Mouse (Mus musculus) cerebellum, adult 2 months (tissue): ENCODE measurements around the gene Gak. TPM values are rescaled to one million over a fixed set of nuclear protein-coding genes. Genes with fewer than 3 reads are reported as not detected.
A peak's percentile ranks its signal among the peaks of the same experiment; 100 is the strongest.

Experiments
- DNase-seq, 2 experiments: peaks; one replicate each; pipeline ENCODE4 v3.0.0; 2021
- H3K27ac ChIP-seq: fragments of 200-500 bp; 2 replicates; pipeline ENCODE4 v1.5.1; 2012; ENCODE audit warnings: low read length, control low read depth, inconsistent platforms; ENCODE audit not compliant: insufficient read depth
- H3K27me3 ChIP-seq: fragments of 200-500 bp; 2 replicates; pipeline ENCODE4 v1.6.1; 2012; ENCODE audit warnings: inconsistent platforms, mild to moderate bottlenecking, low read length, moderate library complexity; ENCODE audit not compliant: control insufficient read depth, insufficient read depth
- H3K4me1 ChIP-seq: fragments of 200-500 bp; 2 replicates; pipeline ENCODE4 v1.6.1; 2011; ENCODE audit warnings: low read length; ENCODE audit not compliant: control insufficient read depth, insufficient read depth
- H3K4me3 ChIP-seq: fragments of 200-500 bp; replicated peaks from 2 replicates; pipeline ENCODE3; 2011; ENCODE audit warnings: mild to moderate bottlenecking, low read depth, low read length, control low read depth; ENCODE audit not compliant: insufficient read depth
- CTCF ChIP-seq: fragments of 200-500 bp; IDR thresholded peaks from 2 replicates; pipeline ENCODE4 v1.5.1; 2011; ENCODE audit warnings: low read depth, mild to moderate bottlenecking, control low read depth, low read length, moderate library complexity, borderline replicate concordance; ENCODE audit not compliant: insufficient read depth
- POLR2A ChIP-seq: fragments of 200-500 bp; IDR thresholded peaks from 2 replicates; pipeline ENCODE4 v1.6.1; 2011; ENCODE audit warnings: low read length, control low read depth, borderline replicate concordance; ENCODE audit not compliant: insufficient read depth
- WGBS: fragments of 180-500 bp; shearing (Covaris S2); methylation state at CpG from one replicate; pipeline ENCODE4 v1.1.7; 2018; 5-methylcytosine and 5-hydroxymethylcytosine counted together
- polyA plus RNA-seq: library from polyadenylated mRNA; depleted of rRNA; stranded (reverse); fragments of >200 nt; gene quantifications from 2 replicates; pipeline ENCODE4 v1.2.3, GENCODE M21; 2012

Gene Gak
- polyA plus RNA-seq, 1 experiment, result 89.9 TPM

DNA sequence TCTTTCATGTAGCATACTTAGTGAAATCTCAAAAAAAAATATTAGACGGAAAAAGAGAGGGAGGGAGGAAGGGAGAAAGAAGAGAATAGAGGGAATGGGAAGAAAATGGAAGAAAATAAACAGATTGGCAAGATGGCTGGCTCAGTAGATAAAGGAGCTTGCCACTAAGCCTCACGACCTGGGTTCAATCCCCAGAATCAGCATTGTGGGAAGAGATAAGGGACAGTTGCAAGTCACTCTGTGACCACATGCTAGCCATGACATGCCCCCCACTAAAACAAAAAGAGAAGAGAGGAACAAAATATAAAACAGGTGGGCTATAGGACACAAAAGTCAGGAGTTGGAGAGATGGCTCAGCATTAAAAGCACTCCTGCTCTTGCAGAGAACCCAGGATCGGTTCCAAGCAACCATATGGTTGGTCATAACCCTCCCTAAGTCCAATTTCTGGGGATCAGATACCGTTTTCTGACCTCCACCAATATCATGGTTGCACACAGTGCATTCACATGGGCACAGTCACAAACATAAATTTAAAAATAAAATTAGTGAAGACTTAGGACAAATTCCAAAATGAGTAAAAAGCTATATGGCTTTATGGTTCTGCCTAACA lies 3.4 kb downstream of the Gak start:
- peak in 1 of 2 experiments; percentile 60 for DNase-seq
- 41% methylated on average over 4 of the region's 4 CpGs for WGBS

GRCm38 (mm10) chr5:108621870-108622269 lies 7.7 kb downstream of the Gak start:
- no peak overlapping the region for H3K27ac ChIP-seq
- no peak for TF ChIP-seq CTCF
- no peak for TF ChIP-seq POLR2A
- WGBS, result 53% methylated on average over 2 of the region's 2 CpGs
- H3K27me3 ChIP-seq, result no peaks in the 10 kb centered on the region
- DNase-seq, result no peak
- no peak overlapping the region for H3K4me3 ChIP-seq
- H3K4me1 ChIP-seq, result no peaks in the 10 kb centered on the region; the same call in 1 of the 2 replicates

More for the DNA sequence above, 3.4 kb downstream of the Gak start:
- H3K4me3 ChIP-seq, result no peak overlapping the region
- no peaks in the 10 kb centered on the region for H3K27me3 ChIP-seq
- H3K4me1 ChIP-seq, result peaks cover 2% of the 10 kb centered on the region; the same call in 1 of the 2 replicates
- TF ChIP-seq POLR2A (no peak), CTCF (no peak)
- no peak overlapping the region for H3K27ac ChIP-seq

- Histone ChIP-seq H3K27ac (no peak overlapping the region), H3K4me1 (no peaks in the 10 kb centered on the region), H3K27me3 (no peaks in the 10 kb centered on the region), H3K4me3 (no peak overlapping the region)
- WGBS, result 95% methylated on average over 1 of the region's 1 CpGs
- DNase-seq, result no peak
- TF ChIP-seq POLR2A, result no peak
- TF ChIP-seq CTCF, result no peak
Measured at GRCm38 (mm10) chr5:108610426-108610825, 19.1 kb downstream of the Gak start.

DNA sequence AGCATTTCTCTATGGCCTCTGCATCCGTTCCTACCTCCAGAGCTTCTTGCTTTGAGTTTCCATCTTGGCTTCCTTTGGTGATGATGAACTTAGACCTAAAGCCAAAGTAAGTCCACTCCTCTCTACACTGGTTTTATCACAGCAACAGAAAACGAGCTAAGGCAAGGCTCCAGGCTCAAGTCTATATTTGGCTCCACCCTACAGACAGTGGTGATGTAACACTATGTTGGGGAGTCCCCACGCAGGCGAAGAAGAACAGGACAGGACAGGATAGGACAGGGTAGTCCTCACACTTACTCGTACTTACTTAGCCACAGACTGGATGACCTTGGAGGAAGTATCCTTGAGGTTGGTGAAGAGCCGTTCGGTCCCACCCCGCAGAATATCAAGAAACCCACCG lies 27.0 kb downstream of the Gak start:
- Histone ChIP-seq H3K4me3 (no peak overlapping the region), H3K27me3 (no peaks in the 10 kb centered on the region), H3K27ac (no peak overlapping the region), H3K4me1 (no peaks in the 10 kb centered on the region)
- no peak for DNase-seq
- 93% methylated on average over 9 of the region's 9 CpGs for WGBS
- TF ChIP-seq CTCF, result no peak
- no peak for TF ChIP-seq POLR2A

- H3K27ac ChIP-seq, result no peak overlapping the region
- H3K4me1 ChIP-seq, result no peaks in the 10 kb centered on the region
- no peak for TF ChIP-seq CTCF
- TF ChIP-seq POLR2A, result no peak
- H3K27me3 ChIP-seq, result no peaks in the 10 kb centered on the region
- DNase-seq, result no peak
- no peak overlapping the region for H3K4me3 ChIP-seq
- WGBS, result 61% methylated on average over 1 of the region's 1 CpGs
Measured at GRCm38 (mm10) chr5:108599923-108600322, 29.6 kb downstream of the Gak start.

DNA sequence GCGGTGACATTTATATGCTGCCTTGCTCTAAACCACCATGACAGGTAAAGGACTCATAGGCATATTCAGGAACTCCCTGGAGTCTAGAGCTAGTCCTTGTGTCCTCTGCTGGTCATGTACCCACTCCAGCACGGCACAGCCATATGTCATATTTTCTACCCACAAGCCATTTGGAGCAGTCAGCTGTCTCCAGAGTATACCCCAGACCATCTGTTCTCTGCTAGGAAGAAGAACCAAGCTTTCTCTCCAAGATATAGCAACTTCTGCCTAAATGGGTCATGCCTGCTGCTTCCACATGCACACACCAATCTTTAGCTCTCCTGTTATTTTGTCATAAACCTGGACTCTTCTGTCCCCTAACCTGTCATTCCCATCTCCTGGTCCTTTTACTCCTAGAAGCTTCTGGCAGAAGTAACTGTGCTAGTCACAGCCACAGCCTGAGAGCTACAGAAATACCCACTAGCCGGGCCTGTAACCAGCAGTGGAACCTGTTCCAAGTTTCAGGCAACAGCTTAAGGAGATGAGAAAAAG lies 48.1 kb downstream of the Gak start:
- peak overlapping the region; percentile 91 for H3K27ac ChIP-seq

DNA sequence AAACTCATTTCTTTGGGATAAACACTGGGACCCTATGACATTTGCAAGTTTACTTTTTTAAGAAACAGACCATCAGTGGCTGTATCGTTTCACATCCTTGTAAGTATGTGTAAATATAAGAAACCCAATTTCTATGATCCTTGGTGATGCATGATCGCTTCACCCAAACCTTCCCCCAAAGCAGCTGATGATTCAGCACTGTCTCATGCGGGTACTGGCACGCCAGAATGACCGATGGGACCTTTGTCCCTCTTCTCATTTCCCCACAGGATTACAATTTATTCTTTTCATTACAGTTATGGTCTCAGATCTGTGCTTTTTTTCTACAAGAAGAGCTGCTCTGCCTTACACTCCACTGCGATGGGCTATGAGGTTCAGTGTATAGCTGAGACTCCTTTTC lies 56.5 kb downstream of the Gak start:
- no peak for DNase-seq
- 90% methylated on average over 6 of the region's 6 CpGs for WGBS

More for the DNA sequence above, 48.1 kb downstream of the Gak start:
- no peaks in the 10 kb centered on the region for H3K27me3 ChIP-seq
- TF ChIP-seq POLR2A (no peak), CTCF (no peak)
- DNase-seq, result peak; percentile 69 to 84
- H3K4me1 ChIP-seq, result peaks cover 17% of the 10 kb centered on the region
- WGBS, result 20% methylated on average over 3 of the region's 3 CpGs
- H3K4me3 ChIP-seq, result no peak overlapping the region

DNA sequence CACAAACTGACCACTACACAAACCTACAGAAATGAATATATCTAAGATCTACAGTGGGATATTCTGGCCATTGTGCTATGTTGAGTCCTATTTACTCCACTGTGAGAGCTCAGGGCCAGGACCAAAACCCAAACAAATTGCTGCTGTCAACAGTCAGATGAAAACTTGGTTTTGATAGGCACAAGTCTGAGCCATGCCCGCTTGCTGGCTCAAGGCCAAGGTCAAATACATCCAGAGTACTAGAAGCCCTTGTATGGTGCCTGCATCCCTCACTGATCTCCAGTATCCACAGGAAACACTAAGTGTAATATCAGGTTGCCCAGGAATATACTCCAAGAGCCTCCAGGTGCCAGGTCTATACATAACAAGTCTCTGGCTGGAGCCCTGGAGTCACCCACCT lies 58.6 kb downstream of the Gak start:
- no peak overlapping the region for H3K27ac ChIP-seq

More for the DNA sequence above, 56.5 kb downstream of the Gak start:
- Histone ChIP-seq H3K4me3 (no peak overlapping the region), H3K4me1 (no peaks in the 10 kb centered on the region), H3K27me3 (no peaks in the 10 kb centered on the region), H3K27ac (no peak overlapping the region)
- TF ChIP-seq CTCF (no peak), POLR2A (no peak)

More for the DNA sequence above, 58.6 kb downstream of the Gak start:
- Histone ChIP-seq H3K4me1 (no peaks in the 10 kb centered on the region), H3K4me3 (no peak overlapping the region), H3K27me3 (no peaks in the 10 kb centered on the region)
- TF ChIP-seq CTCF (no peak), POLR2A (no peak)
- WGBS, result 58% methylated on average over 1 of the region's 1 CpGs
- no peak for DNase-seq
